Mouse (Mus musculus): Measurements from ENCODE around the gene Arhgef3. TPM values are rescaled to one million over a fixed set of nuclear protein-coding genes. Genes with fewer than 3 reads are reported as not detected.

Gene Arhgef3
- polyA plus RNA-seq, 1 experiment: 48.5 TPM

DNA sequence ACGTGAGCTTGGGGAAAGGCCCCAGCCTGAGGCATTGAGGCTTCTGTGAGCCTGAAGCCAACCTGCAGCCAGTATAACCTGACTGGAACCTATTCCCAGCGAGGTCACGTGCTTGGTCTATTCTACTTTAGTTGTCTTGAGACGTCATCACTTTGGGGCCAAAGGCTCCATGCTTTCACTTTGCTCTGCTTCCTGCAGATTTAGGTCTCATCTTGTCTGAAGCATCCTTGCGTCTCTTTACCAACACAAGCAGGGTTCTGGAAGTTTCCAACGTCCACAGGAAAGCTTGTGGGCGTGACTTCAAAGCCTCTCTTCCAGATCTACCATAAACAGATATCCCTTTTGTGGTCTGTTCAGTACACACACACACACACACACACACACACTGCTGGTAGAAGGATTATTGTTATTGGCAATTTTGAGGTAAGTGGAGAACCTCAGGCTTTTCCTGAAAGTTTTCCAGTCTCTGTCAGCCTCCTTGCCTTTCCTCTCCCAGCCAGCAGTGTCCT, 135.6 kb downstream of the Arhgef3 start:
- Histone ChIP-seq H3K4me1 (ENCODE audit: control insufficient read depth, insufficient read depth, low read length) (peaks cover 17% of the 10 kb centered on the region), H3K4me3 (replicated peaks; ENCODE audit: extremely low read depth, low read depth, low read length) (no peak overlapping the region)
- no peak for TF ChIP-seq CTCF (IDR thresholded peaks at IDR 0.05; ENCODE audit: insufficient read depth, low read length)
- TF ChIP-seq POLR2A (IDR thresholded peaks at IDR 0.05; ENCODE audit: borderline replicate concordance, extremely low read depth, low read depth, low read length): no peak
- DNase-seq: no peak
- 54% methylated on average over 7 of the region's 7 CpGs for WGBS

- Histone ChIP-seq H3K4me1 (ENCODE audit: control insufficient read depth, insufficient read depth, low read length) (peaks cover 13% of the 10 kb centered on the region), H3K4me3 (replicated peaks; ENCODE audit: extremely low read depth, low read depth, low read length) (no peak overlapping the region)
- TF ChIP-seq POLR2A (IDR thresholded peaks at IDR 0.05; ENCODE audit: borderline replicate concordance, extremely low read depth, low read depth, low read length) (no peak), CTCF (IDR thresholded peaks at IDR 0.05; ENCODE audit: insufficient read depth, low read length) (no peak)
- WGBS: 82% methylated on average over 5 of the region's 5 CpGs
- no peak for DNase-seq
These were observed 138.7 kb downstream of the Arhgef3 start for GRCm38 (mm10) chr14:27253391-27253790.

DNA sequence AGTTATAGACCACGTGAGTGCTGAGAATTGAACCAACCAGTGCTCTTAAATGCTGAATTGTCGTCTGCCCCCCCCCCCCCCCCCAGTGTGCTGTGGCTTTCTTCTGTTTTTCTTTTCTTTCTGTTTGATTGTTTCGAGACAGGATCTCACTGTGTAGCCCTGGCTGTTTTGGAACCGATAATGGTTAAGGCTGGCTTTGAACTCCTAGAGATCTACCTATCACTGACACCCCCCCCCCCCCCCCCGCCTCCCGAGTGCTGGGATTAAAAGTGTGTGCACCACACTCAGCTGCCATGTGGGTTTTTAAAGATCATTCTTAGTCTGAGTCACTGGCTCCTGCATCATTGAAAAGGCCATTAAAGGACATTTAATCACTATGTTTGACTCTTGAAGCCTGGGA, 147.7 kb downstream of the Arhgef3 start:
- 56% methylated on average over 6 of the region's 6 CpGs for WGBS
- H3K4me3 ChIP-seq (replicated peaks; ENCODE audit: extremely low read depth, low read depth, low read length): no peak overlapping the region
- TF ChIP-seq POLR2A (IDR thresholded peaks at IDR 0.05; ENCODE audit: borderline replicate concordance, extremely low read depth, low read depth, low read length) (no peak), CTCF (IDR thresholded peaks at IDR 0.05; ENCODE audit: insufficient read depth, low read length) (no peak)
- no peaks in the 10 kb centered on the region; the same call in 1 of the 2 replicates for H3K4me1 ChIP-seq (ENCODE audit: control insufficient read depth, insufficient read depth, low read length)
- no peak for DNase-seq

- H3K4me3 ChIP-seq (replicated peaks; ENCODE audit: extremely low read depth, low read depth, low read length): no peak overlapping the region
- whole genome bisulfite sequencing: 88% methylated on average over 1 of the region's 1 CpGs
- H3K4me1 ChIP-seq (ENCODE audit: control insufficient read depth, insufficient read depth, low read length): peaks cover 10% of the 10 kb centered on the region
- no peak for DNase-seq
- TF ChIP-seq CTCF (IDR thresholded peaks at IDR 0.05; ENCODE audit: insufficient read depth, low read length) (no peak), POLR2A (IDR thresholded peaks at IDR 0.05; ENCODE audit: borderline replicate concordance, extremely low read depth, low read depth, low read length) (no peak)
These were observed 151.9 kb downstream of the Arhgef3 start for GRCm38 (mm10) chr14:27266601-27267000.

DNA sequence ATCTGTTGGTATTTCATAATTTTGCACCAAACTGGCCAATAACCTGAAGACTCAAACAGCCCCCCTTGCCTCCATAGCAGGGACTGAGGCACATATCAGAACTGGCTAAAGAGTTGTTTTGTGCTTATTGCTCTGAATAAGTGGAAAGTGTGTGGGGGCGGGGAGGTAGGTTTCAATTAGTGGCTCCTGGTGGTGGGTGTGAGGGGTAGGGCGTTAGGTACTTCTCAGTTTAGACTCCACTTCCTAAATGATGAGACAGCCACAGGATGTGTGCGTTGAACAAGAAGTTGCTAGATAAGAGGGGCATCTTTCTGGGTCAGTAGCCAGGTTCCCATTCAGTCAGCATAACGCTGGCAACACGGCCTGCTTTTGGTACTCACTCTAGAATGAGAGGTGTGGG, 153.4 kb downstream of the Arhgef3 start:
- H3K4me1 ChIP-seq (ENCODE audit: control insufficient read depth, insufficient read depth, low read length): peaks cover 10% of the 10 kb centered on the region
- no peak for TF ChIP-seq POLR2A (IDR thresholded peaks at IDR 0.05; ENCODE audit: borderline replicate concordance, extremely low read depth, low read depth, low read length)
- no peak for TF ChIP-seq CTCF (IDR thresholded peaks at IDR 0.05; ENCODE audit: insufficient read depth, low read length)
- no peak for DNase-seq
- H3K4me3 ChIP-seq (replicated peaks; ENCODE audit: extremely low read depth, low read depth, low read length): no peak overlapping the region
- 50% methylated on average over 5 of the region's 5 CpGs for WGBS

DNA sequence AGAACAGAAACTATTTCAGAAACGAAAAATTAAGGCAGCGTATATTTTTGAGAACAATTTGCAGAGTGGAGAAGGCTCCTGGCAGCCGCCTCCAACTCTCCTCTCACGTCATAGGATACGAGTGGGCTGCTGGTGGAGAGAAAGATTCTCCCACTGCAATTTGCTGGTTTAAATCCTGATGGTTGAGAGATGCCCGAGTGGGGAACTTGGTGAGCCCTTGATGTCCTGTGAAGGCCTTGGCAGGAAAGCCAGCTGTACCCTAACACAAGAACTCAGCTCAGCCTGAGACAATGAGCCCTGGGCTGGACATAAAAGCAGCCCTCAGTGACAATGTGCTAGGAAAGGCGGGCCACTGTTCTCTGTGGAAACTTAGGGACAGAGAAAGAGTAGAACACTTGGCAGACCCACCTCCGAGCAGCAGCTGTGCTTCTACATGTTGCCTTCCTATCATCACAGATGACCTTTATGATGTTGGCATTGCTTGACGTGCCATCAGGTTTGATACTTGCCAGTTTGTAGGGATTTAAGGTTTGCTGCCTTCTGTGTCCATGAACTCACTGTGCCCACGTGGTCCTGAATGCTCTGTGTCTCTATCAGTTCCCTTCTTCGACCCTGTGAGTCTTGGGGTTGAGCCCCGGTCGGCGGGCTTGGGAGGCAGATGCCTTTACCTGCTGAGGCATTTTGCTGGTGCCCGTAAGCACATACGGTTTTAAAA, 154.4 kb downstream of the Arhgef3 start:
- WGBS: 69% methylated on average over 16 of the region's 16 CpGs
- Histone ChIP-seq H3K4me1 (ENCODE audit: control insufficient read depth, insufficient read depth, low read length) (peaks cover 10% of the 10 kb centered on the region), H3K4me3 (replicated peaks; ENCODE audit: extremely low read depth, low read depth, low read length) (no peak overlapping the region)
- no peak for TF ChIP-seq POLR2A (IDR thresholded peaks at IDR 0.05; ENCODE audit: borderline replicate concordance, extremely low read depth, low read depth, low read length)
- DNase-seq: no peak

GRCm38 (mm10) chr14:27269836-27270235, 155.1 kb downstream of the Arhgef3 start:
- 40% methylated on average over 4 of the region's 4 CpGs for WGBS
- TF ChIP-seq POLR2A (IDR thresholded peaks at IDR 0.05; ENCODE audit: borderline replicate concordance, extremely low read depth, low read depth, low read length) (no peak), CTCF (IDR thresholded peaks at IDR 0.05; ENCODE audit: insufficient read depth, low read length) (no peak)
- DNase-seq: no peak
- Histone ChIP-seq H3K4me3 (replicated peaks; ENCODE audit: extremely low read depth, low read depth, low read length) (no peak overlapping the region), H3K4me1 (ENCODE audit: control insufficient read depth, insufficient read depth, low read length) (peaks cover 10% of the 10 kb centered on the region)

GRCm38 (mm10) chr14:27270466-27270865, 155.8 kb downstream of the Arhgef3 start:
- TF ChIP-seq POLR2A (IDR thresholded peaks at IDR 0.05; ENCODE audit: borderline replicate concordance, extremely low read depth, low read depth, low read length) (no peak), CTCF (IDR thresholded peaks at IDR 0.05; ENCODE audit: insufficient read depth, low read length) (no peak)
- peaks cover 10% of the 10 kb centered on the region for H3K4me1 ChIP-seq (ENCODE audit: control insufficient read depth, insufficient read depth, low read length)
- no peak for DNase-seq
- H3K4me3 ChIP-seq (replicated peaks; ENCODE audit: extremely low read depth, low read depth, low read length): no peak overlapping the region
- 96% methylated on average over 4 of the region's 4 CpGs for WGBS

DNA sequence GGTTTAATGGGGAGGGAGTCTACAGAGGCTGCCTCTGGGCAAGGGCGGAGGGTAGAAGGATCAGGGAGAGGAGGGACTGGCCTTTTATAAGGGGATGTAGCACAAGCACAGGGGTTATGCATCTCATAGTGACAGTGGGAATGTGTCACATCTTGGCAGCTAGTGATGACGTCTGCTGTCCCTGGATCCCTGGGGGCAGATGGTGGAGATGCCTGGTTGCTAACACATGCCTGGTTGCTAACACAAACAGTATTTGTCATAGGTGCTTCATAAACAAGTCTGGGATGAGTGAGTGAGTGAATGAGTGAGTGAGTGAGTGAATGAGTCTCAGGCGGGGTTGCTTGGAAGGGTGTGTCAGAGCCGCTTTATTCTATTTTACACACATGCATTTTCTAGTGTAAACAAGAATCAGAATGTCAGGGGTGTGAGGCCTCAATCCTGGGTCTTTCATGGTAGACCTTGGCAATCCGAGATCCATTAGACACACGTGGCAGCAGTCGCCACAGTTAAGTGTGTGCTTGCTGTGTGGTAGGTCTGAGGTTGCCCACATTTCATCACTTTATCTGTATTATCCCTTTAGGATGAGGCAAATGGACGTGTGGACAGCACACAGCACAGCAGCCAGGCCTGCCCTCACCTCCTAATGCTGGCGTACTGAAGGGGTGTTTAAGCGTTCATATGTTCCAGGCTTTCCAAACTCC, 156.8 kb downstream of the Arhgef3 start:
- no peak for TF ChIP-seq POLR2A (IDR thresholded peaks at IDR 0.05; ENCODE audit: borderline replicate concordance, extremely low read depth, low read depth, low read length)
- TF ChIP-seq CTCF (IDR thresholded peaks at IDR 0.05; ENCODE audit: insufficient read depth, low read length): no peak
- DNase-seq: no peak
- WGBS: 67% methylated on average over 10 of the region's 10 CpGs
- Histone ChIP-seq H3K4me3 (replicated peaks; ENCODE audit: extremely low read depth, low read depth, low read length) (no peak overlapping the region), H3K4me1 (ENCODE audit: control insufficient read depth, insufficient read depth, low read length) (peaks cover 10% of the 10 kb centered on the region)

Data from lung, adult 2 months (tissue).